Mouse (Mus musculus) olfactory bulb, adult 2 months (tissue): ENCODE results near the gene Fzr1.

Experiments used
- CTCF ChIP-seq: fragments of 200-500 bp; IDR thresholded peaks from 2 replicates; pipeline ENCODE4 v1.5.1; 2012; ENCODE audit warnings: low read depth, mild to moderate bottlenecking, low read length, moderate library complexity; ENCODE audit not compliant: insufficient read depth
- POLR2A ChIP-seq: fragments of 200-500 bp; IDR thresholded peaks from 2 replicates; pipeline ENCODE4 v1.6.1; 2012; ENCODE audit warnings: mild to moderate bottlenecking, low read depth, low read length, moderate library complexity; ENCODE audit not compliant: insufficient read depth

- no peak for TF ChIP-seq CTCF
- no peak for TF ChIP-seq POLR2A
These were observed 59.0 kb downstream of the Fzr1 start for GRCm38 (mm10) chr10:81319330-81319699.
